Mouse (Mus musculus) brain, embryonic 14.5 days (tissue): ENCODE results near the gene Prpf19.

Experiments used
- CTCF ChIP-seq: fragments of 200-500 bp; IDR thresholded peaks from 2 replicates; pipeline ENCODE4 v1.5.1; 2012; ENCODE audit warnings: inconsistent platforms, mild to moderate bottlenecking, moderate library complexity, borderline replicate concordance; ENCODE audit not compliant: insufficient read depth, insufficient read length; ENCODE audit errors: extremely low read depth
- POLR2A ChIP-seq: fragments of 200-500 bp; IDR thresholded peaks from 2 replicates; pipeline ENCODE4 v1.6.1; 2012; ENCODE audit warnings: mild to moderate bottlenecking, inconsistent platforms, borderline replicate concordance; ENCODE audit not compliant: poor library complexity, insufficient read depth, insufficient read length, severe bottlenecking; ENCODE audit errors: extremely low read depth

- no peak for TF ChIP-seq CTCF
- no peak for TF ChIP-seq POLR2A
Observed at GRCm38 (mm10) chr19:10892201-10892600, 2.8 kb upstream of the Prpf19 start.
